Mouse (Mus musculus): ENCODE measurements around the gene Abi3. TPM values are rescaled to one million over a fixed set of nuclear protein-coding genes. Genes with fewer than 3 reads are reported as not detected.

Gene Abi3
- total RNA-seq, 2 experiments from 2014 or later: 20.7 to 21.0 TPM

DNA sequence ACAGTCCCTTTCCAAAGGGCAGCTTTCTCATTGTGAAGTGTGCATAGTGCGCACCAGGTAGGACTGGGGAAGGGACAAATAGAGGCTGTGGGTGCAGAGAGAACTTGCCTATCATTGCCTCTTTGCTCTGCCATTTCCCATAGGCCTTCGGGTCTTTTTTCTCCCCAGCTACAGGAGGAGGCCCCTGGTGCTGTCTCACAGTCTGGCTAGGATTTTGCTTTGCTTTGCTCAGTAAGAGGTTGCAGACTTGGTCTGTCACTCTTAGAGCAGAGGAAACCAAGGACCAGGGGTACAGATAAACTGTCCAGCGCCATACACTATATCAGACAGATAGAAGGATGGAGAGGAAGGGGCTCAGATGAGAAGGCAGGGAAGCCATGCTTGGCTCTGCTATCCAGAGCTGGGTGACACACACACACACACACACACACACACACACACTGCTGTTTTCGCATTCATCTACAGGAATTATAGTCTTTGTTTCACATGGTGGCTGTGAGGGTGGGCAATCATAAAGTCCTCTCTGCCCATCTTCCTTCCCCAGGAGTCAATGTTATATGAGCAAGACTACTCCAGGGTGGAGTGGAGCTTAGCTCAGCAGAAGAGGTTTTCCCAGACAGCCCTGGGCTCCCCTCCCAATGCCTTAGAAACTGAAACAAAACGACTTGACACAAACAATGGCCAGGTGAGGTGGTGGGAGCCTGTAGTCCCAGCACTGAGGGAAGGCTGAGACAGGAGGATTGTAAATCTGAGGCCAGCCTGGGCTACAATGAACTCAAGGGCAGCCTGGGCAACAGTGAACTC, 1.4 kb downstream of the Abi3 start:
- DNase-seq: no peak
- intact Hi-C loops (cut with DNase I): no loop called here

DNA sequence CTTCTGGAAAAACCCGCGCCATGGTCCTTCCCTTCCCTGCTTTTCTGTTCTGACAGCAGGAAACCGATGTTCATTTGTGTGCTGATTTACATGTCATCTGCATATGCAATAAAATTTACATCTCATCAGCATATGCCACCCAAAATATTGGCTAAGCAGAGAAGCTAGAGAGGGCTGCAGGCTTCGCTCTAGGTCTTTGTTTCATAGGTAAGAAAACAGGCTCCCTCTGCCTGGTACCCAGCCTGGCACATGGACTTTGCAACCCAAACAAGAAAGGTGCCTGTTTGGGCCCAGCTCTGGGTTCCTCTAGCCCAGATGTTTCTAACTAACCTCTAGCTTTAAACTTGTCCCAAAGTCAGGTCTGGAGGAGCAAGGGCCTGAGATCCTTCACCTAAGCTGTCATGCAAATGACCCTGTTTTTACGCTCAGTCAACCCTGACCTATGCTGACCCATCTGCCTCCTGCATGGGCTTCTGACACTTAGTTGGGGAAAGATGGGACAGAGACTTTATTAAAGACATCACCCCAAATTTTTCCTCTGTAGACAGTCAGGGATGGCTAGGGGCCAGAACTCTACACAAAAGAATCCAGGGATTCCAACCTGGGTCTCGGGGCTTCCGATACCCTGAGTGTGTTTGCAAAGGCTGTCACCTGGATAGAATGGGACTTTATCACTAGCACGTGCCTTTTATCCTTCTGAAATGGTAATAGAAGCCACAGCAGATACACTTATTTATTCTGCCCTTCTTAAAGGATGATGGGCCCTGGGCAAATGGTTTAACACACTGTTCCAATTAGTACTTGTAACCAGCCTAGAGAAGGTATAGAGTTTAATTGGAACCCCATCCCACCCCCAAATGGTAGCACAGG, 3.0 kb downstream of the Abi3 start:
- intact Hi-C loops (cut with DNase I): no loop called here

GRCm38 (mm10) chr11:95838598-95838997, 3.7 kb downstream of the Abi3 start:
- DNase-seq: no peak
- intact Hi-C loops (cut with DNase I): no loop called here

More for the DNA sequence above, 3.0 kb downstream of the Abi3 start:
- no peak for DNase-seq

GRCm38 (mm10) chr11:95837059-95837458, 5.2 kb downstream of the Abi3 start, which contains the start of gene Gngt2:
TSS of gene Gngt2 (plus strand) at chr11:95837216.
- intact Hi-C loops (cut with DNase I): no loop called here
- peak; percentile 85 to 87 for DNase-seq

DNA sequence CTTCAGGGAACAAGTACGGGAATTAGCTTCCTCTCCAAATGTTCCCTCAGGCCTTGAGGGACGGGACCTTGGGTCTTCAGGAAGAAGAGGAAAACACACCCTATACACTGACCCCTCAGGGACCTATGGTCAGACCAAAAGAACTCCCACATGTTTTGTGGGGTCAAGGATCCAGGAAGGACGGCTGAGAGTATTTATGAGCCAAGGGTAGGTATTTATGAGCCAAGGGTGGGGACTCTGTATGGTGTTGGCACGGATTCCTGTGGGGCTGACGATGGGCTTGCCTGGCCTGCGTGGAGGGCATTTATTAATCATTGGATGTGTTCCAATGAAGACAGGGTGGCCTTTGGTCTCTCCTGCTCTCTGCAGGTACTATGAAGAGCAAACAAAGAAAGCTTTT, 5.8 kb downstream of the Abi3 start:
- intact Hi-C loops (cut with DNase I): no loop called here
- DNase-seq: peak in 1 of 2 experiments; percentile 20

DNA sequence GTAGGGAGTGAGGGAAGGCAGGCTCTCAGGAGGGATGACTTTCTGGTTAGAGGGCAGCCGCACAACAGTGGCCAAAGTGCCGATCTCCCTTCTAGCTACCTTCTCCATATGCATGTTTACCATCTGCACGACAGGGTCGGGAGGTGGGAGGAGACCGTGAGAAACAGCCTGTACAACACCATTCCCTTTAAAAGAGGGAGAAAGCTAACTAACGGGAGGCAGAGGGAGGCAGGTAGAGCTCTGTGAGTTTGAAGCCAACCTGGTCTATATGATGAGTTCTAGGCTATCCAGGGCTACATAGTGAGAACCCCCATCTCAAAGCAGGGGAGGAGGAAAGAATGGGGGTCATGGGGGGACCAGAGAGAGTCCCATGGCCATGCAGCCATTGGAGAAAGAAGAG, 6.4 kb downstream of the Abi3 start:
- no peak for DNase-seq
- intact Hi-C loops (cut with DNase I): no loop called here

GRCm38 (mm10) chr11:95834742-95835710, 7.2 kb downstream of the Abi3 start:
- peak in 1 of 2 experiments; percentile 11 for DNase-seq
- intact Hi-C loops (cut with DNase I): no loop called here

GRCm38 (mm10) chr11:95834143-95834667, 8.1 kb downstream of the Abi3 start:
- intact Hi-C loops (cut with DNase I): no loop called here
- peak in 1 of 2 experiments; percentile 49 for DNase-seq

GRCm38 (mm10) chr11:95833631-95834142, 8.6 kb downstream of the Abi3 start:
- DNase-seq: no peak
- intact Hi-C loops (cut with DNase I): no loop called here

GRCm38 (mm10) chr11:95833006-95833570, 9.2 kb downstream of the Abi3 start:
- intact Hi-C loops (cut with DNase I): no loop called here
- no peak for DNase-seq

GRCm38 (mm10) chr11:95832129-95833005, 9.9 kb downstream of the Abi3 start:
- no peak for DNase-seq
- intact Hi-C loops (cut with DNase I): no loop called here

- intact Hi-C loops (cut with DNase I): no loop called here
Observed at GRCm38 (mm10) chr11:95831641-95832040, 10.6 kb downstream of the Abi3 start.

DNA sequence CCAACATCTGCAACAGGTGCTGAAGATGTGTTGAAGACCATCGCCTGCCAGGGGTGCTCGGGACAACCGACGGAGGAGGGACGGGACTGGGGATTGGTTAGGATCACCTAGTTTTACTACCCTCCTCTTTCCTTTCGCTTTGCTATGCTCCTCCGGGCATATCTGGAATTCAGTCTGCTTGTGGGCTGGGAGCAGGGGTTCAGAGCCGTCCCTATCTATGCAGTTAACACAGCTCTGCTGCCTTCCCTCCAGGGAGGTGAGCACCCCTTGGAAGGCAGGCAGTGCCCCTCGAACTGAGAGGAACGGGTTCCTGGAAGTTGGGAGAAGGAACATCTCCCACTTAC, 11.0 kb downstream of the Abi3 start:
- DNase-seq: no peak
- intact Hi-C loops (cut with DNase I): no loop called here

More at GRCm38 (mm10) chr11:95831641-95832040, 10.6 kb downstream of the Abi3 start:
- DNase-seq: no peak

DNA sequence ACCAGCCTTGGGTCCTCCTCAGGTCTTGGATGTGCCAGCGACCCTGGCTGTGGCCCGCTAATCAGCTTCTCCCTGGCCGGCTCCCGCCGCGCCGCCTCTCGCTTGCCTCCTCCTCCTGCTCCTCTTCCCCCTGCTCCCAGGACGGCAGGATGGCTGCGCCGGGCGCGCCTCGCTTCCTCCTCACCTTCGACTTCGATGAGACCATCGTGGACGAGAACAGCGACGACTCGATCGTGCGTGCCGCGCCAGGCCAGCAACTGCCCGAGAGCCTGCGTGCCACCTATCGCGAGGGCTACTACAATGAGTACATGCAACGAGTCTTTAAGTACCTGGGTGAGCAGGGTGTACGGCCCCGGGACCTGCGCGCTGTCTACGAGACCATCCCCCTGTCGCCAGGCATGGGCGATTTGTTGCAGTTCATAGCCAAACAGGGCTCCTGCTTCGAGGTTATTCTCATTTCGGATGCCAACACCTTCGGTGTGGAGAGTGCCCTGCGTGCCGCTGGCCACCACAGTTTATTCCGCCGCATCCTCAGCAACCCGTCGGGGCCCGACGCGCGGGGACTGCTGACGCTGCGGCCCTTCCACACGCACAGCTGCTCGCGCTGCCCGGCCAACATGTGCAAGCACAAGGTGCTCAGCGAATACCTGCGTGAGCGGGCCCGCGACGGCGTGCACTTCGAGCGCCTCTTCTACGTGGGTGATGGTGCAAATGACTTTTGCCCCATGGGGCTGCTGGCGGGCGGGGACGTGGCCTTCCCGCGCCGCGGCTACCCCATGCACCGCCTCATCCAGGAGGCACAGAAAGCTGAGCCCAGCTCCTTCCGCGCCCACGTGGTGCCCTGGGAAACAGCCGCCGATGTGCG, 11.6 kb downstream of the Abi3 start:
- peak; percentile 28 to 36 for DNase-seq
- intact Hi-C loops (cut with DNase I): no loop called here

GRCm38 (mm10) chr11:95829526-95830050, 12.7 kb downstream of the Abi3 start:
- intact Hi-C loops (cut with DNase I): loop anchor here (1.0 kb wide), 1 partner anchor 24 kb away; no protein-coding TSS in a partner anchor
- DNase-seq: no peak

- no peak for DNase-seq
- intact Hi-C loops (cut with DNase I): no loop called here
Observed at GRCm38 (mm10) chr11:95828181-95828964, 13.9 kb downstream of the Abi3 start.

Measured in heart, postnatal 14 days (tissue).